Mouse (Mus musculus): Measurements from ENCODE around the gene Hes7.

The Hes7 gene

DNA sequence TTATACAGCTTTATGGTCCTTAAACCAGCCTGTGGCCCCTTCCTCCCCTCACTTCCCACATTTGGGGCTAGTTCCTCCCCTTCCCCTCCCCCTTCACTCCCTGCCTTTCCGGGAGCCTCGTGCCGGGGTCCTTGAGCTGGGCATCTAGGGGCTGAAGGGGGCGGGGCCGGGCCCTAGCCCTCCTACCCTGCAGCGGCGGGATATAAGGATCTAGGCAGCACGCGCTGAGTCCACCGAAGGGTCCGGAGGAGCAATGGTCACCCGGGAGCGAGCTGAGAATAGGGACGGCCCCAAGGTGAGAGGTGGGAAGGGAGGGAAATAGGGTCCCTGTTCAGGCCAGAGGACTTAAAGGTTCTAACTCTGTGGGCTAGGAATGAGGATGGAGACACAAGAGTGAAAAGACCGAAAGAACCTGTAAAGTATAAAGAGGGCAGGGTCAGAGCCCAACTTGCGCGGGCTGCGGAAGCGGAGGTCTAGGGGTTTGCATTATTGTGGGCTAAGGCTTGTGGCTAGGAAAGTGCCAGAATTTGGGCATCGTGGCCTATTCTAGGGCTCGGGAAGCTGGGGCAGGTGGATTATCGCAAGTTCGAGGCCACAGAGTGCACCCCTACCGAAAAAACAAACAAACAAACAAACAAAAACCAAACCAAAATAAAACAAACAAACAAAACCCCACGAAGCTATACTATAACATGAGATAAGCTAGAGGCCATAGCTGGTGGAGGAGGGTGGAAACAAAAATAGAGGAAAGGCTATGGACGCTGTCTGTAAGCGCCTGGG lies at the start of gene Hes7:
Hes7 (plus strand) TSS at position 184 of the 780 bp plus-strand sequence.
- no peak for DNase-seq (ENCODE audit: low read depth, low spot score)

DNA sequence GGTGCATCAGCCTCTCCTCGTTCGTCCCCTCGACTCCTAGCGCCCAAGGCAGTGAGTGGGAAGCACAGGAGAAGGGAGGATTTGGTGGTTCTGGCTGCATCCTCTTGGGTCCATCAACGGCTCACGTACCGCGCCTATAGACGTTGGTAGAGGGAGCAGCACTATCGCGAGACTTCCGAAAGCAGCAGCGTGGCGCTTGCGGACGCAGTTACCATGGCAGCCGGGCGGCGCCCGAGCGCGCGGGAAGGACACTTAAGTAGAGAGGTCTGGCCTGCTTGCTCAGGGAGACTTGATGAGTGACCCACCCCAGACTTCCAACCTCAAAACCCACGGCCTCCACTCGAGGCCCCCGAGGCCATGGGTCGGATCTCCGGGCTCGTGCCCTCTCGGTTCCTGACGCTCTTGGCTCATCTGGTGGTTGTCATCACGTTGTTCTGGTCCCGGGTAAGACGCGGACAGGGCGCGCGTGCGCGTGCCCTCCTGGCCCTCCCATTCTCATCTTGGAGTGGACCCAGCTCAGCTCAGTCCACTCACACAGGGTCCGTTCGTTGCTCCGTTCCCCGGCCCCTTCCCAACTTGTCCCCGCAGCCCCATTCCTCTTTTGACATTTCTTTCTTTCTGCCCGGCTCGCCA lies 49.5 kb upstream of the Hes7 start, which contains the start of gene Tmem107:
Tmem107 (plus strand) TSS at position 217 of the 633 bp plus-strand sequence.
- DNase-seq (ENCODE audit: low read depth, low spot score) = peak; percentile 93

DNA sequence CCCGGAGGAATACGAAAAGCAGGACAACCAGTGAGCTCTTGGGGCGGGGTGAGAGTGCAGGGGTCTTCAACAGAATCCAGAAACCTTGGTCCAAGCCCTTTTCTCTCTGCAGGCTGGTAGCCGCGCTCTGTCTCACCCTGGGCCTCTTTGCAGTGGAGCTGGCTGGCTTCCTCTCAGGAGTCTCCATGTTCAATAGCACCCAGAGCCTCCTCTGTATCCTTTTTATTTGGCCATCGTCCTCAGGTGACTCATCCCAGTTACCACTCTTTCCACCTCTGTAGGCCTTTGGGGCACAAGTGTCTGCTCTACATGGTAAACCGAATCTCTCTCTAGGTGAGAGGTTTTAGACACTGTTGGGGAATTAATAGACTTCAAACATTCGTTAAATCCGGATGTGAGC lies 48.9 kb upstream of the Hes7 start:
- no peak for DNase-seq (ENCODE audit: low read depth, low spot score)

DNA sequence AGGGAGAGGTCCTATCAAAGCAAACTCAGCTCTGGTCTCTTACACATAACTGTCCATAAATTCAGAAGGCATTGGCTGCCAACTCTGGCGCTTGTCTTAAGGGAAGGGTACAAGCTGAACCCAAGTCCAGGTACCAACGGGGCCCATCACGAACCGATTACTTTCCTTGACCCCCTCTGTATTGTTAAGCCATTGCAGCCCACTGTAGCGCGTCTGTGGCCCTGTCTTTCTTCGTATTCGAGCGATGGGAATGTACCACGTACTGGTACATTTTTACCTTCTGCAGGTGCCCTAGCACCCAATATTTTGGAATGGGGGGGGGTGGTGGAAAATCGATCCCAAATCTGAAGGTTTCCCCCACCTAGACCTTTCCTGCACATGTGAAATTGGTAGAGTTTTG lies 48.0 kb upstream of the Hes7 start:
- DNase-seq (ENCODE audit: low read depth, low spot score) = no peak

DNA sequence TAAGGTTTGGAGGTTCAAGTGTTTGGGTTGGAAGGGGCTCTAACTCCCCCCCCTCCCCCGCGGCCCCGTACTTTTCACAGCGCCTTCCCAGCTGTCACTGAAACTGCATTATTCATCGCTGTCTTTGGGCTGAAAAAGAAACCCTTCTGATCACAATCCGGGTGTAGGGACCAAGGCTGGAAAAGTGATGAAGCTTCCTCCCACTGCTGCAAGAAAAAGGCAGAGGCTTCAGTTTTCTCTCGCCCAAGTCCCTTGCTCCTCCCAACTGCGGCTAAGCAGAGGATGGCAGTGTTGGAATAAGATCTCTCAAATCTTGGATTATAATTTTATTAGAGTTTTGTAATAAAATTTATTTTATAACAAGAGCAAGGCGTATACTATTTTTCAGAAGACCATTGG lies 47.5 kb upstream of the Hes7 start:
- DNase-seq (ENCODE audit: low read depth, low spot score) = no peak

DNA sequence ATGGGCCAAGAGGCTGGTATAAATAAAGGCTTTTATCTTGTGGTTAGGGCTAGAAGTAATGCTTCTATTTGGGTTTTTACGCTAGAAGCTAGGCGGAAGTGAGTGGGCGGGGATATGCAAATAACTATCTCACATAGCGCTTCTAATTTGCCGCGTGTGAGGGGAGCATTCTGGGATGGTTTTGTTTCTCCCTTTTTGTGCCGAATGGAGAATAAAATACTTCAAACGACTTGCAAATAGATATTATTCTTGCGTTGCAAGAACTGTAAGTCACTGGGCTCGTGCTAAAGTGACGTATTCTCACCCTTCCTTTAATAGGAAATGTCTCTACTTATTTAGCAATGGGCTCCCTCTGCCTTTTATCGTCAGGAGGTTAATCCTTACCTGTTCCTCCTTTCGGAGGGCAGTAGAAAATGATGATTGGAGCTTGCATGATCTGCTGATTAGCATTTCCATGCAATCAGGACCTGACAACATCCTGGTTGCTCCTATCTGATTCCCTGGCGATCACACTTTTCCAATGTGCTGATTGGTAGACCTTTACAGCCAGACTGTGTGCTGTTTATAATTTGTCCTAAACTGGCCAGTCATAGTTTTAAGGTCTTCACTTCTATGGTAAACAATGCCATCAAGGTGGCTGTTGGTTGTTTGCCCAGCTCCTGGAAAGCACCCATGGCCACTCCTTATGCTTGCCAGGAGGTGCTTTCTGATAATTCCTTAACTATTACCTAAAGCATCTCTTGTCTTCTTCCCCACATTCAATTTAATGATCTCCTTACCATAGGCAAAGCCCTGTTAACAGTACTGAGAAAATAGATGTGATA lies 46.9 kb upstream of the Hes7 start:
- peak; percentile 94 for DNase-seq (ENCODE audit: low read depth, low spot score)

DNA sequence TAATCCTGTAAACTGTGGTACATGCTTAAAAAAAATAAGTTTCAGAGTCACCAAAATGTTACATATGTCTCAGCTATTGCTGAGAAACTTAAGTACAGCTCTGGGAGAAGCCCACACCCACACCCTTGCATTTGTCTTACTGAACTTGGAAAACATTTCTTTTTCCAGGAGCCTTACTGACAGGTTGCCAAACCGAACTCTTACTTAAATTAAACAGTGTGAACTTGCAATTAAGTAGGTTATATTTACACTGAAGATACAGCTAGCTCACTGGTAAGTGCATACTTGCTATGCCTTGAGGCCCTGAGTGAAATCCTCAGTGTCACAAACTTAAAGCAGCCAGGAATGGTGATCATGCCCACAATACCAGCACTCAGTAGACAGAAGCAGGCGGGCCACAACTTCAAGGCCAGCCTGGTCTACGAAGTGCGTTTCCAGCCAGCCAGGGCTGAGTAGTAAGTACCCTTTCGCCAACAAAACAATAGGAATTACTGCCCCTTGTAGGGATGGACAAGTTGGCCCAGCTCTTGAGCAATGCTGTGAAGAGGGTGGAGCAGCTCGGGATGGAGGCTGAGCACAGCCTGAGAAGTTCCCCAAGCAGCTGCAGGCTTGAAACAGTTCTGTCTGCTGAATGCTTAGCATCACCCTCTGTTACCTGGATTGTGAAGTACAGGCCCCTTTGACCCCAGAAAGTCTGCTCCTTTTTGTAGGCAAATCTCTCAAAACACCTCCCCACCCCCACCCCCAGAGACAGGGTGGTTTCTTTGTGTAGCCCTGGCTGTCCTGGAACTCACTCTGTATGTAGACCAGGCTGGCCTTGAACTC lies 46.0 kb upstream of the Hes7 start:
- DNase-seq (ENCODE audit: low read depth, low spot score) = no peak

DNA sequence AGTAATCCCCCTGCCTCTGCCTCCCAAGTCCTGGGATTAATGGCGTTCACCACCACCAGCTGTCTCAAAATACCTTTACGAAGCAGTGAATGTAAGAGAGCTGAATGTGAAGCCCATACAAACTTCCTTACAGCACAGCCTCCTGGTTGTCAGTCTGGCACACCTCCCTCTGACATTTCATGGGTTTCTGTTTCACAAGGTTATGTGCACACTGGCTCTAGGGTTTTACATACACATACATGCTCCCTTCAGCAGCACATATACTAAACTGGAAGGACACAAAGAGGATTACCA lies 45.5 kb upstream of the Hes7 start:
- no peak for DNase-seq (ENCODE audit: low read depth, low spot score)

DNA sequence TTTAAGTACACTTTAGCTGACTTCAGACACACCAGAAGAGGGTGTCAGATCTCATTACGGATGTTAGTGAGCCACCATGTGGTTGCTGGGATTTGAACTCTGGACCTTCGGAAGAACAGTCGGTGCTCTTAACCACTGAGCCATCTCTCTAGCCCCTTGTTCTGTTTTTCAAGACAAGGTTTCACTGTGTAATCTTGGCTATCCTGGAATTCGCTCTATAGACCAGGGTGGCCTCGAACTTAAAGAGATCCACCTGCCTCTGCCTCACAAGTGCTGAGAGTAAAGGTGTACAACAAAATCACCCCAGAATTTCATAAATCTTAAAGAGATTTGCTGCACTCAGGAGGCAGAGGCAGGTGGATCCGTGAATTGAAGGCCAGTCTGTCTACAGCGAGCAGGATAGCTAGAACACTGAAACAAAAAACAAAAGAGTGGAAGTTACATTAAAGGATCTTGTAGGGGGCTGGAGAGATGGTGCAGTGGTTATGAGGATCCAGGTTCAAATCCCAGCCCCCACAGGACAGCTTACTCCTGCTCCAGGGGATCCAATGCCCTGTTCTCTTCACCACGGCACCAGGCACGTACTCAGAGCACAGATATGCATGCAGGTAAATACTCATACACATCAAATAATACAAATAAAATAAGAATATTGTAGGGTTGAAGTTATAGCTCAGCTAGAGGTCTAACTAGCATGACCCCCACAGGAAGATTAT lies 44.3 kb upstream of the Hes7 start:
- no peak for DNase-seq (ENCODE audit: low read depth, low spot score)

DNA sequence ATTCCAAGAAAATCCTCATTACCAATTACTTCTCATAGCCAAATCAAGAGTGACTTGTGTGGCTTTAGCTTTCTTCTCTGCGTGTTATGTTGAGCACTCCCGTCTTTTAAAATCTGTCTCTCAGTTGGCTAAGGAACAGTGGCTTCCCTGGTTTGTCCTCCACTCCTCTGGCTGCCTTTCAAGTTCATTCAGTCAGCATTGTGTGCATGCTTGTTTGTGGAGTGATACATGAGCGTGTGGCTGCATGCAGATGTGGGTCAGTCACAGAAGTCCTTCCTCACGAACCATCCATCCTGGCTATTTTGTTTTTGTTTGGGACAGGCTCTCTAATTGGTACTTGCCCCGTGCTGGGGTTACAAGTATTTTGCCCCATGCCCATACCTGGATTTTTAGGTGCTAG lies 43.6 kb upstream of the Hes7 start:
- DNase-seq (ENCODE audit: low read depth, low spot score) = no peak

DNA sequence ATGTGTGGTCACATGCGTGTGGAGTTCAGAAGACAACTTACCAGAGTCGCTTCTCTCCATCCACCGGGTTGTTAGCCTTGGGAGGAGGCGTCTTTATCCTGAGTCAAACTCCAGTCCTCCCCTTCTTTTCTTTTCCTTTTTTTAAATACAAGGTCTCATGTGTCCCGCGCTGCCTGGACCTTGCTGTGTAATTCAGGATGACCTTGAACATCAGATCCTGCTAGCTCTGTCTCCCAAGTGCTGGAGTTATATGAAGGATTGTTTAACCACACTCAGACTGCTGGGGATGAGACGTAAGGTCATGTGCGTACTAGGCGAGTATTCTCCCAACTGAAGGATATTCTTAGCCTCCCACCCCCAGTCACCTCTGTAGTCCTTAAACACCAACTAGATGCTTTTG lies 42.9 kb upstream of the Hes7 start:
- no peak for DNase-seq (ENCODE audit: low read depth, low spot score)

DNA sequence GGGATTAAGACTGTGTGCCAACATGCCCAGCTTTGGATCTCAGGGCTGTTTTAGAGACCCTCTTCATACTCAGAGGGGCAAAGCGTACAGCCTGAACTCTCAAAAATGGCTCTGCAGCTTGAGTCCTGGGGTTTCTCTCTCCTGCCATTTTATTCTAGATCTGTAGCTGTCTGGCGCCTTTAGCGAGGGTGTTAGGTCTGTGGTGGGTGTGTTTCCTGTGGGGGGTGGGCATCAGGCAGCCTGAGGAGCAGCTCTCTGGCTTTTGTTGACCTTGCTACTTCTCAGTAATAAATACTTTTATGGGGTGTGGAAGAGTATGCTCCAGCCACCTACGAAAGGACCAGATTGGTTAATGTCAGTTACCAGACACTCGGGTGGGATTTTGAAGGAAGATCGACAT lies 42.2 kb upstream of the Hes7 start:
- DNase-seq (ENCODE audit: low read depth, low spot score) = no peak

DNA sequence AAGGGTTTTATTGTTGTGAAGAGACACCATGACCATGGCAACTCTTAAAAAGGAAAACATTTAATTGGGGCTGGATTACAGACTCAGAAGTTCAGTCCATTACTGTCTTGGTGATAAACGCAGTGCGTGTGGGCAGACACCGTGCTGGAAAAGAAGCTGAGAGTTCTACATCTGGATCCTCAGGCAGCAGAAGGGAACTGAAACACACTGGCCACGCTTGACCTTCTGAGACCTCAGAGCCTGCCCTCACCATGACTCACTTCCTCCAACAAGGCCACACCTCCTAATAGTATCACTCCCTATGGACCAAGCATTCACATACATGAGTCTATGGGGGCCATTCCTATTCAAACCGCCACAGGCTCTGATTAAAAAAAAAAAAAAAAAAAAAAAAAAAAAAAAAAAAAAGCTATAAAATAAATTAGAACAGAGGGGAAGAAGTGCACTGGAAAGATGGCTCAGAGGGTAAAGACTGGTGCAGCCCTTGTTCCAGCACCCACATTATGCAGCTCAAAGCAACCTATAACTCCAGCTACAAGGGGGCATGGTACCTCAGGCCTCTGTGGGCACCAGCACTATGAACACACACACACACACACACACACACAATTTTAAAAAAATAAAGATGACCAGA lies 41.3 kb upstream of the Hes7 start:
- DNase-seq (ENCODE audit: low read depth, low spot score) = no peak

DNA sequence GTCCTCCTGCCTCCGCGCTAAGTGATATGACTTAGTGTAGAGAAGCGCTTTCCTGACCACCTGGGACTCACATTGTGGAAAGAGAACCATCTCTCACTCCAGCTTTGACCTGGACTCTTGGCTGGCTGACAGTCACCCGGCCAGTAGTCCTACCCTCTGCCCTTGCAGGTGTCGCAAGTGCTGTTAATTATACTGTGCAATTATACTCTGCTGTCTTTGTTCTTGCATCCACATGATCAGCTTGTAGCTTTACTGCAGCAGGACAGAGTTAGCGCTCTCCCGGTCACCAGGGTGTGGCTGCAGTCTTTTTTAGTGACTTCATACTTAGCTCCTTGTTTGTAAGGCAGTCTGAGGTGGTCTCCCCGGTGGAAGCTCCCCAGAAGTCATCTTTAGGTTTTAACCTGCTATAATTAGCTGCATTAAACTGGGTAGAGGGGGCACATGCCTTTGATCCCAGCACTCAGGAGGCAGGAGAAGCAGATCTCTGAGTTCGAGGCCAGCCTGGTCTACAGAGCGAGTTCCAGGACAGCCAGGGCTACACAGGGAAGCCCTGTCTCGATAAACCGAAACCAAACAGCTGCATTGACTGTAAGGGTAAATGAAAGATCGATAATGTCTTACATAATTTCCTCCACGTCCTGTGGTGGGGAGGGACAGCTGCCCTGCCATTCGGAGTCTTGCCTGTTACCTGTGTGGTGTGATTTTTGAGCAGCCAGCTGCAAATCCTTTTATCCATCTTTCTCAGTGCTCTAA lies 39.9 kb upstream of the Hes7 start:
- no peak for DNase-seq (ENCODE audit: low read depth, low spot score)

DNA sequence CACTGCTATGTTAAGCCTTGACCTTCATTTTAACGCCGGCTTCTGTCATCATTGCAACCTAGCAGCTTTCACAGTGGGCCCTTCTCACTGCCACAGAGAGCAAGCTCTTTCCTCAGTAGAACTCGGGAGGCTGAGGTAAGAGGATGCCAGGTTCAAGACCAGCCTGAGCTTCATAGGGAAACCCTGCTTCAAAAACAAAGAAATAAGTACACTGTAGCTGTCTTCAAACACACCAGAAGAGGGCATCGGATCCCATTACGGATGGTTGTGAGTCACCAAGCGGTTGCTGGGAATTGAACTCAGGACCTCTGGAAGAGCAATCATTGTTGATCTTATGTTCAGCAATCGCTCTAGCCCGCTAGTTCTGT lies 39.4 kb upstream of the Hes7 start:
- no peak for DNase-seq (ENCODE audit: low read depth, low spot score)

DNA sequence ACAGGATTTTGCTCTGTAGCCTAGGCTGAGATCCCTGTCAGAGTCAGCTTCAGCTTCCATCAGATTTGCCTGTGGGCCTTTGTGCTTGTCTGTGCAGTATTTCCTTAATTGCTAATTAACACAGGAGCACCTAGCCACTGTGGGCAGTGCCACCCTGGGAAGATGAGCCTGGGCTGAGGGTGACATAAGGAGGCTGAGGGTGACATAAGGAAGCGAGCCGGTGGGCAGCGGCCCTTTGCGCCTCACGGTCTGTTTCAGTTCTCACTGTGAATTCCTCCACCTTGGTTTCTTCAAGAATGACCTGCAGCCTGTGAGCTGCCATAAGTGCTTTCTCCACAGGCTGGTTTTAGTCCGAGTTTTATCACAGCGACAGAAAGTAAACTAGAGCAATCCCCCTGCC lies 38.6 kb upstream of the Hes7 start:
- no peak for DNase-seq (ENCODE audit: low read depth, low spot score)

DNA sequence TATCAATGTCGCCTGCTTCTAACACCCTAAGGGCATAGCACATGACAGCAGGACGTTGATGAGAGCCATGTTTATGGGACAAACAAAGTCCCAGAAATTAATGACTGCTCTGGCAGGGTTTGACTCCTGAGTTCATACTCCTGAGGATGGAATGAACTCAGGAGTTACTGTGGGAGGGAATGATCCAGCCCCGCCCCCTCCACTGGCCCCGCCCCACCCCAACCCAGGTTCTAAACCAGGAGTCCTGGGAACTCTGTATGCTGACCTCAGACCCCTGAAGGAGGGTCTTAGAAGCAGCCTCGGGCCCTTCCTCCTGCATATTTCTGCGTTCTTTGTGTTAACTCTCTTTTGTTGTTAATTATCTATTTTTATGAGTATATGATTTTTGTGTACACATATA lies 34.6 kb upstream of the Hes7 start:
- DNase-seq (ENCODE audit: low read depth, low spot score) = no peak

DNA sequence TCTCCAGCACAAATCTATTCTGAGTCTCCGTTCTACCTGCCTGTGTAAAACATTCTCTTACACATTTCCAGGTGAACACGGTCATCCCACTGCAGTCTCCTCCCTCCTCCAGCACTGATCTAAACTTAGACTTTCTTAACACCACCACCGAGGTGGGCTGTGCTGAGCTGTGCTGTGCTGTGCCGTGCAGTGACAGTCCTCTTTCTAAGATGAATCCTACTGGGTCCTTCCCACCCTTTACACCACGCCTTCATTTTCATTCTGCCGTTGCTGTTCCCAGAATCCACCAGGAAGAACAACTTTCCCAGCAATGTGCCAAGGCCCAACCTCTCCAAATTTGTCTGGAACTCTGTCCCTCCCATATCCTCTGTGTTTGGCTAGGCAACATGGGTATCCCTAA lies 33.8 kb upstream of the Hes7 start:
- no peak for DNase-seq (ENCODE audit: low read depth, low spot score)

DNA sequence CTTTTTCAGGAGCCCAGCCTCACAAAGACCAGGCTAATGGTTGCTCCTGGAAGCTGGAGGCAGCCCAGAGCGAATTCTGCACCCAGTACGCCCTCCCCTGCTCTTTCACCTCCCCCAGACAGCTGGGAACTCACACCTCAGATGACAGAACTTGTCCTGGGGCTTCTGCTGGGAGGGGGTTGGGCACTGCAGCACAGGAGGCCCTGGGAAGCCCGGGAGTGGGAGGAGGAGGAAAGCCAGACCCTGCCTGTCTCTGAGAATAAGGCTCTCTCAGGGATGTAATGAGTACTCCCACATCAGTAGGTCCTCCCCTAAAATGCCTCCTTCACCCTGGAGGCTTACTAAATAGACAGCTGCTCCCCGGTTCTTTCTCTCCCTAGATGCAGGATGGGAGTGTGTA lies 33.1 kb upstream of the Hes7 start:
- no peak for DNase-seq (ENCODE audit: low read depth, low spot score)

DNA sequence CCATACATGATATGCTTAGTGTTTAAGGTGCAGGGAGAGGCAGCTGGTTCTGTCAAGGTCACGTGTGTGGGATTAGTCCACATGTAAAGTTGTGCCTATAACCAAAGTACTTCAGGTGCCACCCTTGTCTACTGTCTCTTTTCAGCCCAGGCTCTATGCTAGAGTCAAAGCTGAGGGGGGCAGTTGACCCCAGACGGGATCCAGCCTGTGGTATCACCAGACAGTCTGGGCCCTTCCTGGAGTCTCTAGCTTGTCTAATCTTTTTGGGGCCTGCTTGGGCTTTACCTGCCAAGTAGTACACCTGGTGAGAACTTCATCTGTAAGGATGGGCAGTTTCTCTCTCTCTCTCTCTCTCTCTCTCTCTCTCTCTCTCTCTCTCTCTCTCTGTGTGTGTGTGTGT lies 32.6 kb upstream of the Hes7 start:
- no peak for DNase-seq (ENCODE audit: low read depth, low spot score)

All from c-Kit-negative CD71-positive TER-119-positive erythroid progenitor cells, embryonic 14.5 days (primary cell).